Mouse (Mus musculus) liver, adult 2 months (tissue): ENCODE results near the gene Acer2. TPM values are rescaled to one million over a fixed set of nuclear protein-coding genes. Genes with fewer than 3 reads are reported as not detected.
A peak's percentile ranks its signal among the peaks of the same experiment; 100 is the strongest.

Experiments
- DNase-seq: peaks from one replicate; pipeline ENCODE4 v3.0.0-alpha.2; 2011; ENCODE audit warnings: low read depth, low spot score; ENCODE audit errors: extremely low read depth
- H3K27ac ChIP-seq: fragments of 200-500 bp; replicated peaks from 2 replicates; pipeline ENCODE4 v1.5.1; 2012; ENCODE audit warnings: low read depth, mild to moderate bottlenecking, control low read depth, inconsistent platforms, low read length; ENCODE audit not compliant: insufficient read depth
- H3K27me3 ChIP-seq: fragments of 200-500 bp; 2 replicates; pipeline ENCODE4 v1.6.1; 2012; ENCODE audit warnings: mild to moderate bottlenecking, moderate library complexity, low read length, inconsistent platforms; ENCODE audit not compliant: control insufficient read depth, insufficient read depth
- H3K36me3 ChIP-seq: fragments of 200-500 bp; 2 replicates; pipeline ENCODE4 v1.6.1; 2012; ENCODE audit warnings: low read length, inconsistent platforms; ENCODE audit not compliant: control insufficient read depth, insufficient read depth
- H3K4me1 ChIP-seq: fragments of 200-500 bp; 2 replicates; pipeline ENCODE4 v1.6.1; 2011; ENCODE audit warnings: low read length; ENCODE audit not compliant: control insufficient read depth, insufficient read depth
- H3K4me3 ChIP-seq: fragments of 200-500 bp; 2 replicates; pipeline ENCODE4 v1.5.1; 2011; ENCODE audit warnings: low read depth, mild to moderate bottlenecking, control low read depth, low read length, moderate library complexity; ENCODE audit not compliant: insufficient read depth
- H3K79me2 ChIP-seq: fragments of 200-500 bp; 2 replicates; pipeline ENCODE4 v1.6.1; 2012; ENCODE audit warnings: inconsistent platforms, mild to moderate bottlenecking, low read length, moderate library complexity; ENCODE audit not compliant: control insufficient read depth, insufficient read depth
- H3K9ac ChIP-seq: fragments of 200-500 bp; 2 replicates; pipeline ENCODE4 v1.6.1; 2012; ENCODE audit warnings: low read depth, mild to moderate bottlenecking, control low read depth, inconsistent platforms, low read length
- CTCF ChIP-seq: fragments of 200-500 bp; IDR thresholded peaks from 2 replicates; pipeline ENCODE4 v1.5.1; 2011; ENCODE audit warnings: low read depth, low read length, control low read depth
- POLR2A ChIP-seq: fragments of 200-500 bp; IDR thresholded peaks from 2 replicates; pipeline ENCODE4 v1.6.1; 2011; ENCODE audit warnings: low read length, control low read depth; ENCODE audit not compliant: insufficient read depth; ENCODE audit errors: extremely low read depth
- WGBS: fragments of 180-500 bp; shearing (Covaris S2); methylation state at CpG from one replicate; pipeline ENCODE4 v1.1.7; 2018; 5-methylcytosine and 5-hydroxymethylcytosine counted together
- polyA plus RNA-seq: library from polyadenylated mRNA; depleted of rRNA; stranded (reverse); fragments of >200 nt; gene quantifications from 2 replicates; pipeline ENCODE4 v1.2.3, GENCODE M21; 2012
- total RNA-seq: library from RNA; depleted of rRNA; stranded (reverse); fragments of >200 nt; gene quantifications from 2 replicates; pipeline ENCODE4 v1.2.3, GENCODE M21; 2014

Gene Acer2
- total and polyA plus RNA-seq, 2 experiments: 5.6 to 11.5 TPM

DNA sequence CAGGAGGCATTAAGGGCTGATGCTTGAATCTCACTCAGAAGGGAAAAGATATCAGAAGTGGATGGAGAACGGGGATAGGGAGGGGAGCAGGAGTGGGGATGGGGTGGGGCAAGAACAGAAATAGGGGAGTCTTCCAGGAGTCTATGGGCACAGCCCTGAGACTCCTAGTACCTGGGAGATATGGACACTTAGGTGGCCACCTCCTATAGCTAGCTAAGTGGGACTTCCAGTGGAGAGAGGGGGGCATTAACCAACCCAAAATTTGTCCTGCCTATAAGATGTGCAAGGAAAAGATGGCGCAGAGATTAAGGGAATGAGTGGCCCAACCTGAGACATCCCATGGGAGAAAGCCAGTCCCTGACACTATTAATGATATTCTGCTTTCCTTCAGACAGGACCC is 22.9 kb upstream of the Acer2 start:
- Histone ChIP-seq H3K9ac (no peak overlapping the region), H3K27me3 (no peaks in the 10 kb centered on the region), H3K36me3 (peaks cover 32% of the 10 kb centered on the region), H3K79me2 (no peaks in the 10 kb centered on the region; the same call in 1 of the 2 replicates), H3K27ac (no peak overlapping the region), H3K4me3 (no peak overlapping the region), H3K4me1 (peaks cover 21% of the 10 kb centered on the region)
- TF ChIP-seq CTCF: no peak
- TF ChIP-seq POLR2A: no peak
- no peak for DNase-seq
- WGBS: 75% methylated on average over 2 of the region's 2 CpGs

DNA sequence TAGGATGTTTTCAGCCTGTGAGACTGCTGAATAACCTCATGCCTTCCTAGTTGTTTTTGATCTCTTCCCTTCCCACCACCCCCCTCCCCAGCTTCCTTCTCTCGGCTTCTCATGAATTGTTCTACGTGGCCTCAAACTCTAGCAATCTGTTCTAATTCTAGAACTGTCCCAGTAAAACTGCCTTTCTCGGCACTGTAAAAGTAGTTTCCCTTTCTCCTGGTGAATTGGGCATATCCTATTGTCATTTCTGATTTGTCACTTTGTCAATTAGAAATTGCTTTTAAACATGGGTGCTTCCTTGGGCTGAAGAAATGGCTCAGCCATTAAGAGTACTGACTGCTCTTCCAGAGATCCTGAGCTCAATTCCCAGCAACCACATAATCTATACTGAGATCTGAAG is 22.2 kb upstream of the Acer2 start:
- WGBS: 78% methylated on average over 3 of the region's 3 CpGs
- no peak for DNase-seq
- Histone ChIP-seq H3K79me2 (peaks cover 7% of the 10 kb centered on the region), H3K36me3 (peaks cover 32% of the 10 kb centered on the region), H3K4me3 (no peak overlapping the region), H3K9ac (no peak overlapping the region), H3K27ac (no peak overlapping the region; the same call in 1 of the 2 replicates), H3K27me3 (no peaks in the 10 kb centered on the region), H3K4me1 (peaks cover 18% of the 10 kb centered on the region)
- TF ChIP-seq CTCF (no peak), POLR2A (no peak)

DNA sequence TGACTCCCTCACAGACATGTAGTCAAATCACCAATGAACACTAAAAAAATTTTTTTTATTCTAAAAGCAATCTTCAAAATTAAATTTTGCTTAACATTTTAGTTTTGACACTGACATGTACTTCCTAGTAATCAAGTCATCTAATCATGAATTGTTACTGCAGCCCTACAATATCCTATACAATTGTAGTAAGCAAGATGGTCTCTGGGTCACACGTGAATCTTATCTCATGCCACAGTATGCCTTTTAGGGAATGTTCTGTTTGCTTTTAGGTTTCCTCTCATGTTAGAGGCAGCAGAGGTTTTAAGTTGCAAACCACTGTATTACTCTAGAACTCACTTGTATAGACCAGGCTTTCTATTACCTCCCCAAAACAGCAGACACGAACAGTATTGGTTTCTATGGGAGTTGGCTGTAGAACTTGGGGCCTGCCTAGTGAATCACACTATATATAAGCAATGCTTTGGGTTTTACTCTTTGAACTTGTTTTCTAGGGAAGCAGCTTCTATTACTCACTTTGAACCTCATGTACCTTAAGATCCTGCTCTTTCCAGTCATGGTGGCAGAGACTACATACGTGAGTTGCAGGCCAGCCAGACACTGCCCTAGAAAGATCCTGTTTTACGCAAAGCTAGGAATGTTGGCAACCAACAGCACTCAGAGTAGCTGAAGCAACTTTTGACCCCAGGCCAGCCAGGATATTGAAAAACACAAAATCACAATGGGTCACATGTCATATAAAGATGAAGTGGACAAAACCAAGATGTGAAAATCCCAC is 21.2 kb upstream of the Acer2 start:
- Histone ChIP-seq H3K4me1 (peaks cover 18% of the 10 kb centered on the region), H3K4me3 (no peak overlapping the region), H3K36me3 (peaks cover 32% of the 10 kb centered on the region), H3K9ac (no peak overlapping the region), H3K79me2 (peaks cover 8% of the 10 kb centered on the region), H3K27me3 (no peaks in the 10 kb centered on the region), H3K27ac (0 out of 2 replicates have a peak overlapping the region, but pooled peaks have one; percentile 4)
- TF ChIP-seq CTCF (no peak), POLR2A (no peak)
- WGBS: 40% methylated on average over 4 of the region's 4 CpGs
- peak; percentile 89 for DNase-seq

GRCm38 (mm10) chr4:86856304-86857112 is 17.7 kb upstream of the Acer2 start:
- Histone ChIP-seq H3K4me1 (peaks cover 18% of the 10 kb centered on the region), H3K79me2 (peaks cover 8% of the 10 kb centered on the region), H3K27ac (peak overlapping the region; percentile 83), H3K27me3 (no peaks in the 10 kb centered on the region), H3K36me3 (peaks cover 27% of the 10 kb centered on the region), H3K4me3 (peak overlapping the region; percentile 97), H3K9ac (peak overlapping the region; percentile 99)
- TF ChIP-seq CTCF (no peak), POLR2A (no peak)
- under 1% methylated on average over 49 of the region's 50 CpGs for WGBS
- DNase-seq: no peak

DNA sequence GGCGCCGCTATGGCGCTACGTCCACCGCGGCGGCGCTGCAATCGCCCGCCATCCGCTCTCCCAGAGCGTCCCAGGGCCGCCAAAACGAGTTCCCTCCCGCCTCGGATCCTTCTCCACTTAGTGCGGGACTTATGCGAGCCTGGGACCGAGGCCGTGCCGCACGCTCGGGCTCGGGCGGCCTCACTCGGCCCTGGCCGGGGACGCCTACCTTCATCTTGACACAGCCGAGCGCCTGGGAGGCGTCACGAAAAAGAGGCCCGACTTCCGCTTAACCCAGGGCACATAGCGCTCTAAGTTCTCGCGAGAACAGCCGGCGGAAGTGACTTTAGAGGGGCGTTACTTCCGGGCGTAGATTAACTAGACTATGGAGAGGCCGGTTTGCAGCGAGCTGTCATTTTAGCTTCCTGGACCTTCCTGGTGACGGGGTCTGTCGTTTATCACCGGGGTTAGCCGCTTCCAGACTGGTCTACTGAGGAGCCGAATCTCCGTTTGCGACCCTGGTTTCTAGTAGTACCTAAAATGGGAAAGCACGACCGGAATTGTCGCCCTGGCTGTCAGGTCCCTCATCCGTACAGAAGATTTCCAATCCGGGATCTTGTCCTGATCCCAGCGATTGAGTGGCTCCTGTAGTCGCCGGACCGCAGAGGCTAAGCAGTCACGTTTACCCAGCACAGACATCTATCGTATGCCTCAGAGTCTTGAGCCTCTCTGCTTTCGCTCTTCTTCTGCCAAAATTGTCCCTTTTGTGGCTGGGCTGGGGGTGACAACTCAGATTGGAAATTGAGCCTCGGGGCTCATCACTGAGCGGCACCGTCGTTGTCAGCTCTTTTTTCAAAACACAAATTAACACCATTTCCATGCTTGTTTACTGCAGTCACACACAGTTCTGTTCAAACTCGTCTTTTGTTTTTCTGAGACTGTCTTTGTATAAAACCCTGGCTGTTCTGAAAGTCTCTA is 16.8 kb upstream of the Acer2 start, which contains the start of gene Rps6:
Gene Rps6 (minus strand): TSS at position 300 of the 957 bp plus-strand sequence.
- Histone ChIP-seq H3K4me1 (peaks cover 18% of the 10 kb centered on the region), H3K36me3 (peaks cover 25% of the 10 kb centered on the region), H3K27ac (peak within 1 kb of the TSS; percentile 83), H3K4me3 (peak within 1 kb of the TSS; percentile 97), H3K27me3 (no peaks in the 10 kb centered on the region), H3K9ac (peak within 1 kb of the TSS; percentile 99), H3K79me2 (peaks cover 8% of the 10 kb centered on the region)
- peak; percentile 89 for DNase-seq
- under 1% methylated on average over 63 of the region's 68 CpGs for WGBS
- TF ChIP-seq POLR2A: peak; percentile 89
- TF ChIP-seq CTCF: no peak
